Mouse (Mus musculus) olfactory bulb, adult 2 months (tissue): ENCODE measurements at regions not wholly inside any gene's neighbourhood (a gene's known extent, or its start where the extent isn't known, plus 50 kb on each side); places are given as distances from the start of the nearest gene placed in this dataset.

Experiments used
- H3K27ac ChIP-seq: fragments of 200-500 bp; 2 replicates; pipeline ENCODE4 v1.5.1; 2012; ENCODE audit warnings: low read depth, low read length; ENCODE audit not compliant: insufficient read depth
- H3K4me1 ChIP-seq: fragments of 200-500 bp; 2 replicates; pipeline ENCODE4 v1.6.1; 2012; ENCODE audit warnings: low read length; ENCODE audit not compliant: control insufficient read depth, insufficient read depth
- H3K4me3 ChIP-seq: fragments of 200-500 bp; 2 replicates; pipeline ENCODE4 v1.5.1; 2012; ENCODE audit warnings: mild to moderate bottlenecking, low read depth, low read length, moderate library complexity; ENCODE audit not compliant: insufficient read depth
- CTCF ChIP-seq: fragments of 200-500 bp; IDR thresholded peaks from 2 replicates; pipeline ENCODE4 v1.5.1; 2012; ENCODE audit warnings: low read depth, mild to moderate bottlenecking, low read length, moderate library complexity; ENCODE audit not compliant: insufficient read depth
- POLR2A ChIP-seq: fragments of 200-500 bp; IDR thresholded peaks from 2 replicates; pipeline ENCODE4 v1.6.1; 2012; ENCODE audit warnings: mild to moderate bottlenecking, low read depth, low read length, moderate library complexity; ENCODE audit not compliant: insufficient read depth
- WGBS: fragments of 180-500 bp; shearing (Covaris S2); methylation state at CpG from one replicate; pipeline ENCODE4 v1.1.7; 2018; 5-methylcytosine and 5-hydroxymethylcytosine counted together

DNA sequence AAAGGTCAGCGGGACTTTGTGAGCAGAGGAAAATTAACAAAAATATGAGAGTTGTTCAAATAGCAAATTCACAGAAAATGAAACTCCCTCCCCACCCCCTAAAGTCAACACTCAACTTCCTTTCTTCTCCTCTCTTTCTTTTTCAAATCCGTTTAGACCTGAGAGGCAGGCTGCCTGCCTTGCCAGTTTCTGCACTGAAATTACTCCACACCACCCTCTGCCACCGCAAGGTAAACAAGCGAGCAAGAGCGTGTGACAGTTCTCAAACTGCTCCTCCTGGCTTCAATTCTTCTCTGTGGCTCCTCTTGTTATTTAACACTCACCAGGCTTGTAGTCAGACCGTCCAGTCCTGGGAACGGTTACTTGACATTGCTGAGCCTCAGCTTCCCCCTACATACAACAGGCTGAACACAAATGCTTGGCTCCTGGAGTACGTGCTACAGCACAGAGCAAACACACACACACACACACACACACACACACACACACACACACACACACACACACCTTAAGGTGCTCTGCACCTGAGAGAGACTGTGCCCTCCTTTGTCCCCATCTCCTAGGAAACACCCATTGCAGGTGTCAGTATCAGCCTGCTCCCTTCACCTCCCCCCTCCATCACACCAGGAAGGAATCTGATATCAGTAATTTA, 167.1 kb downstream of the Gm4791 start:
- H3K4me3 ChIP-seq: no peak overlapping the region
- TF ChIP-seq POLR2A (no peak), CTCF (no peak)
- H3K27ac ChIP-seq: no peak overlapping the region
- WGBS: 72% methylated on average over 8 of the region's 8 CpGs
- H3K4me1 ChIP-seq: no peaks in the 10 kb centered on the region

DNA sequence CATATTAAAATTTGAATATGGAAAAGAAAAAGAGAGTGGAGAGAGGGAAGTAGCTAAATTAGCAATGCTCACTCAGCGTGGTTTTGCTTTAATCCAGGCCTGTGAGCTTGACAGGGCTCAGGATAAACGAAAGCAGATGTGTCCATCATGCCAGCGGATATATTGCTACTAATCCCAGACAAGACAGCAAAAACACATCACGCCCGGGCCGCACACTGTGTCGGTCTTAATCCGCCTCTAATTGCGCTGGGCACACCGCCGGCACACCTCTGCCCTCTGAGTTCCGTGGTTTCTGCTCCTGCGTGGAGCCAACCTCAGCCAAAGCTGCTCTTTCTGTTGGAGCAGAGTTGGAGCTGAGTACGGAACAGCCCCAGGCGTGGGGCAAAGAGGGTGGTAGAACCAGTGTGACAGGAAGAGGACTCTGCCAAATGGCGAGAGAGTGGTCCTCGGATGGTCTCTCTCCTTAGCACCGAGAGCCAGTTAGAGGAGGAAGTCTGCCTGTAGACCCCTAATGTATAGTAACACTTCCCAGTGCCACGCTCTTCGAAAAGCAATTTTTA, 169.2 kb downstream of the Gm4791 start:
- H3K4me3 ChIP-seq: no peak overlapping the region
- TF ChIP-seq POLR2A (no peak), CTCF (no peak)
- H3K27ac ChIP-seq: no peak overlapping the region
- no peaks in the 10 kb centered on the region for H3K4me1 ChIP-seq
- WGBS: 73% methylated on average over 20 of the region's 20 CpGs

DNA sequence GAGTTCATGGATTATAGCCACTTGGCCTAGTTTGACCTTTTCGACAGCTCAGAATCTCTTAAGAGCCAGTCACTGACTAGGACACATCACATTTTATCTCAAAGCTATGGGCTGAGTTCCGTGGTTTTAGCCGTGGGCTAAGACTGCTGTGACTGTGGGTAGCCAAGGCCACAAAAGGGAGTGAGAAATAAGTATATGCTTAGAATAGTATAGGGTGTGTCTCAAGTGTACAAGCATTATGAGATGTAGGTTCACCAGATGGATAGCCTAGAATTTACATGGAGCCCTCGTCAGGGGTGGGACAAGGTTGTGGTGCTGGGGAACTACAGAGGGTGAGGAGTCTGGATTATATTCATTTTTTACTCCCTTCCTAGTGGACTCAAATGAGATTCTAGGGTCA, 177.5 kb downstream of the Gm4791 start:
- TF ChIP-seq CTCF (no peak), POLR2A (no peak)
- no peak overlapping the region for H3K27ac ChIP-seq
- WGBS: 95% methylated on average over 4 of the region's 4 CpGs

GRCm38 (mm10) chr9:47218101-47218500, 219.6 kb downstream of the Gm4791 start:
- Histone ChIP-seq H3K4me3 (no peak overlapping the region), H3K27ac (no peak overlapping the region), H3K4me1 (no peaks in the 10 kb centered on the region)
- TF ChIP-seq CTCF (no peak), POLR2A (no peak)
- WGBS: 55% methylated on average over 3 of the region's 3 CpGs

More for the DNA sequence above, 177.5 kb downstream of the Gm4791 start:
- H3K4me1 ChIP-seq: no peaks in the 10 kb centered on the region
- no peak overlapping the region for H3K4me3 ChIP-seq

DNA sequence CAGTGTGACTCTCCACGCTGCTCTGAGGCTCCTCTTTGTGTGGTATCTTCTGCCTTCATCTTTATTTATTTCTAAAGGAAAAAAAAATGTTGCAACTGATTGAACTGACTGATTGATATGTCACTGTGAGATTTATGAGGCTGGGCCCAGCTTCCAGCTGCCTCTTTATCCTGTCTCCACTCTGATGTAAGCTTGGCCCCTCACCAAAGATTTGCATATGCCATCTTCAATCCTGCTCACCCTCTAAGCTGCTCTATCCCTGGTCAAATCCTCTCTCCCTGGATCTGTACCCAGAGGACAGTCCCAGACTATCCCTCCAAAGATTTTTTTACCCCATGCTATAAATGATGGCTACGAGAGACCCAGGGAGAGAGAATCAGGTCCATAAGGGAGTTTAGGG, 225.0 kb downstream of the Gm4791 start:
- TF ChIP-seq POLR2A (no peak), CTCF (no peak)

GRCm38 (mm10) chr9:47224249-47224648, 225.7 kb downstream of the Gm4791 start:
- Histone ChIP-seq H3K27ac (no peak overlapping the region), H3K4me1 (no peaks in the 10 kb centered on the region), H3K4me3 (no peak overlapping the region)
- WGBS: 94% methylated on average over 1 of the region's 1 CpGs
- TF ChIP-seq POLR2A (no peak), CTCF (no peak)

More for the DNA sequence above, 225.0 kb downstream of the Gm4791 start:
- Histone ChIP-seq H3K4me3 (no peak overlapping the region), H3K27ac (no peak overlapping the region), H3K4me1 (no peaks in the 10 kb centered on the region)
- WGBS: 88% methylated on average over 2 of the region's 2 CpGs

GRCm38 (mm10) chr9:47226476-47227271, 228.1 kb downstream of the Gm4791 start:
- no peak overlapping the region for H3K27ac ChIP-seq
- 76% methylated on average over 16 of the region's 16 CpGs for WGBS
- no peak overlapping the region for H3K4me3 ChIP-seq
- TF ChIP-seq CTCF (no peak), POLR2A (no peak)
- no peaks in the 10 kb centered on the region for H3K4me1 ChIP-seq

GRCm38 (mm10) chr9:47227298-47227697, 228.8 kb downstream of the Gm4791 start:
- no peaks in the 10 kb centered on the region for H3K4me1 ChIP-seq
- TF ChIP-seq POLR2A (no peak), CTCF (no peak)
- no peak overlapping the region for H3K27ac ChIP-seq
- H3K4me3 ChIP-seq: no peak overlapping the region
- 77% methylated on average over 8 of the region's 8 CpGs for WGBS

DNA sequence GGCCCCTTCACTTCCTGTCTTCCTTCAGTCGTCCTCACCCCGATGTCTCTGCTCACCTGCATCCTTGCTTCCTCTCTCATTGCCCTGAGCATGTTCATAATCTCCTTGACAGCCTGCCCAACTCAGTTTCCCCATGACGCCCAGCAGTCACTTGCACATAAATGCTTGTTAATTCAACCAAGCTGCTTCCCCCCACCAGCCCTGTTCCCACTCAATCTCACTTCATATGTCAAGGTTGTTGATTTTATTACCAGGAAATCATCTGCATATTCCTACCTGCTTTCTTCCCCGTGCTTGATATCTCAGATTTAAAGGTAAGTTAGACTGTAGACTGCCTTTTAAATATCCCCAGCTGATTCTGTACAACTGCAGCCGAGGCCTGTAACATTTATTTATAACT, 230.2 kb downstream of the Gm4791 start:
- TF ChIP-seq CTCF (no peak), POLR2A (no peak)
- Histone ChIP-seq H3K4me1 (no peaks in the 10 kb centered on the region), H3K4me3 (no peak overlapping the region), H3K27ac (no peak overlapping the region)
- WGBS: 93% methylated on average over 5 of the region's 5 CpGs
